Mouse (Mus musculus) spleen, embryonic (tissue): ENCODE measurements around the gene Setd1b.

Experiments
- CTCF ChIA-PET: fragments of 350-600 bp; sonication (Branson Sonifier 250); formaldehyde crosslinking; loops from one replicate; lab custom pipeline; 2022; lab: Charles Lee

The Setd1b gene

GRCm38 (mm10) chr5:123125638-123126406 is 16.2 kb upstream of the Setd1b start:
- CTCF ChIA-PET, result interaction anchor here (0.6 to 0.9 kb wide), 4 partner anchors 12 to 849 kb away, joined by 3 to 4 read pairs (median 3); no protein-coding TSS in a partner anchor

GRCm38 (mm10) chr5:123127031-123127430 is 15.0 kb upstream of the Setd1b start:
- CTCF ChIA-PET, result interaction anchor here (0.6 to 1.0 kb wide), 3 partner anchors 12 to 62 kb away, joined by 3 to 4 read pairs (median 3); no protein-coding TSS in a partner anchor

- CTCF ChIA-PET, result interaction anchor here (0.6 to 1.1 kb wide), 2 partner anchors 10 to 13 kb away, joined by 3 to 5 read pairs; no protein-coding TSS in a partner anchor
These were observed 13.4 kb upstream of the Setd1b start for GRCm38 (mm10) chr5:123128426-123129169.

GRCm38 (mm10) chr5:123129170-123129757 is 12.7 kb upstream of the Setd1b start:
- CTCF ChIA-PET, result interaction anchor here (0.5 to 1.1 kb wide), 2 partner anchors 12 to 43 kb away, joined by 3 read pairs; no protein-coding TSS in a partner anchor

- CTCF ChIA-PET, result interaction anchor here (0.5 to 1.0 kb wide), 2 partner anchors 66 to 117 kb away, joined by 3 to 8 read pairs; no protein-coding TSS in a partner anchor
These were observed 11.8 kb upstream of the Setd1b start for GRCm38 (mm10) chr5:123130030-123130813.

GRCm38 (mm10) chr5:123130814-123131148 is 11.2 kb upstream of the Setd1b start:
- CTCF ChIA-PET, result no interaction called here

- CTCF ChIA-PET, result interaction anchor here (0.6 to 5.2 kb wide), 11 partner anchors 12 to 98 kb away, joined by 3 to 38 read pairs (median 5); no protein-coding TSS in a partner anchor
These were observed 9.5 kb upstream of the Setd1b start, which contains the start of gene Rhof for GRCm38 (mm10) chr5:123132308-123133071. Gene Rhof, minus strand, starts transcription at chr5:123132692.

- CTCF ChIA-PET, result interaction anchor here (0.6 to 5.2 kb wide), 12 partner anchors 11 to 98 kb away, joined by 3 to 38 read pairs (median 6); no protein-coding TSS in a partner anchor
These were observed 8.8 kb upstream of the Setd1b start for GRCm38 (mm10) chr5:123133083-123133783.

- CTCF ChIA-PET, result interaction anchor here (1.1 to 5.2 kb wide), 10 partner anchors 11 to 69 kb away, joined by 4 to 38 read pairs (median 9); no protein-coding TSS in a partner anchor
These were observed 8.2 kb upstream of the Setd1b start for GRCm38 (mm10) chr5:123133784-123134143.

GRCm38 (mm10) chr5:123134186-123134874 is 7.7 kb upstream of the Setd1b start:
- CTCF ChIA-PET, result interaction anchor here (1.1 to 5.2 kb wide), 6 partner anchors 10 to 30 kb away, joined by 4 to 38 read pairs (median 13); no protein-coding TSS in a partner anchor

- CTCF ChIA-PET, result interaction anchor here (1.2 to 5.2 kb wide), 4 partner anchors 12 to 22 kb away, joined by 4 to 38 read pairs (median 17); no protein-coding TSS in a partner anchor
These were observed 7.1 kb upstream of the Setd1b start for GRCm38 (mm10) chr5:123134875-123135382.

GRCm38 (mm10) chr5:123135471-123136360 is 6.3 kb upstream of the Setd1b start:
- CTCF ChIA-PET, result interaction anchor here (0.5 to 5.2 kb wide), 6 partner anchors 10 to 320 kb away, joined by 3 to 38 read pairs (median 9); no protein-coding TSS in a partner anchor

GRCm38 (mm10) chr5:123136361-123137043 is 5.5 kb upstream of the Setd1b start:
- CTCF ChIA-PET, result interaction anchor here (0.5 to 5.2 kb wide), 3 partner anchors 9 to 320 kb away, joined by 4 to 38 read pairs (median 10); no protein-coding TSS in a partner anchor

GRCm38 (mm10) chr5:123137044-123137909 is 4.7 kb upstream of the Setd1b start:
- CTCF ChIA-PET, result interaction anchor here (0.7 to 1.6 kb wide), 2 partner anchors 8 to 83 kb away, joined by 6 to 10 read pairs; no protein-coding TSS in a partner anchor

- CTCF ChIA-PET, result interaction anchor here (0.6 to 0.7 kb wide), 2 partner anchors 12 to 84 kb away, joined by 4 to 6 read pairs; no protein-coding TSS in a partner anchor
These were observed 4.1 kb upstream of the Setd1b start for GRCm38 (mm10) chr5:123137910-123138229.
